Mouse (Mus musculus) layer of hippocampus, adult 18-20 months (tissue): ENCODE data around the gene Ece1. TPM values are rescaled to one million over a fixed set of nuclear protein-coding genes. Genes with fewer than 3 reads are reported as not detected.
"Not testable (repeated sequence)": the region's sequence is repeated elsewhere in the genome, so short reads cannot be mapped to it uniquely, and the experiment has no call there.

Experiments used
- DNase-seq, 2 experiments: peaks; one replicate each; pipeline ENCODE4 v3.0.0; 2022; ENCODE audit warnings: low spot score in 2 of 2
- long read RNA-seq: library from polyadenylated mRNA; stranded (forward); transcript quantifications from one replicate; pipeline ENCODE4 v2.0.0, GENCODE M21; 2021
- total RNA-seq, 2 experiments: library from RNA; stranded (reverse); gene quantifications; 2 replicates each; pipeline ENCODE4 v1.2.3; 2021

Gene Ece1
- 10 to 100 TPM; 48.8 to 53.8 TPM for total RNA-seq
- long read RNA-seq, full-length matches to known transcripts = 4 of 43 reads
- long read RNA-seq, partial matches to known transcripts = 14 of 43 reads
- long read RNA-seq, other reads (novel, unspliced or antisense) = 25 of 43 reads

DNA sequence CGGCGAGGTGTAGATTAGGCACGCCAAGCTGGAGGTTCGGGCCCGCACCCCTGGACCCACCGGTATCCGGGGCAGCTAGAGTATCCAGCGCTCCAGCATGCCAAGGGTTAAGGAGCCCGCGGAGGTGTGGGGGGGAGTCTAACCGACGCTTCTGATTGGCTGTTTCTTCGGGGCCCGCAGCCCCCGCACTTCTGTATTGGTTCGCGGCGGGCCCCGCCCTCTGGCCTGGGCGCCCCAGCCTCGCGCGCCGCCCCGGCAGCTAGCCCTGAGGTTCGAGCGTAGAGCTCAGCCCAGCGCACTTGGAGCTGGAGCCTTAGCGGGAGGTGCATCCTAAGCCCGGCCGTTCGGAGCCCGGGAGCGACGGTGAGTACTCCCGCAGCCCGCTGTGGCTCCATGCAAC lies at the start of gene Ece1:
Ece1 (plus strand) TSS at position 219 of the 400 bp plus-strand sequence.
- DNase-seq = peak; percentile 80 to 93

DNA sequence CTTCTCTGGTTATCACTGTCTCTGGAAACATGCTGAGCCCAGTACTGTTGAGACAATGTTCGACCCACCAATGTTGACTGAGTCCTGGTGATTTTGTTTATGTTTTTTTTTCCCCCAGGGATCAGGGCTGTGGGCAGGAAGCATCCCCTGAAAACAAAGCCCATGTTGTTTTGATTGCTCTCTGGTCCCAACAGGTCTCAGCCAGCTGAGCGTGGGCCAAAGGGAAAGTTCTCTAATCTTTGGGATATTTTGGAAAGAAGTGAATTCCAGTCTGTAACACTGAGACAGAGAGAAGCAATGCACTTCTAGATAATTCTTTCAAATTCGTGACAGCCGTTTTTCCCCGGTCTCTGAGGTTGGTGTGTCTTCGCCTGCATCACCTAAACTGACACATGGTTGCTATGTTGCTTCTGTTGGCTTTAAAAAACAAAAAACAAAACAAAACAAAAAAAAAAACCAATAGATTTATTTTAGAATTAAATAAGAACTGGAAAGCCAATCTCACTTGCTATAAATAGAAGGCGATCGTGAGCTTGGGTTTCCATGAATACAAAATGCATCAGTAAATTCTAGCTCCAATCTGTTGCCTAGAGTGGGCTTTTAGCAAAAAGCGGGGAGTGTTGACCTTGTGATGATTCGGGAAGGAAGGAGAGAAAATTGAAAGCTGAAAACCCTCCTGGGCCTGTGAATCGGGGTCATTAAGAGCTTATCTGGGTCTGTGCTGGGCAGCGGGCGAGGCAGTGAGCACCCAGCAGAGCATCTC lies 48.9 kb upstream of the Ece1 start:
- peak in 1 of 2 experiments; percentile 33 for DNase-seq

DNA sequence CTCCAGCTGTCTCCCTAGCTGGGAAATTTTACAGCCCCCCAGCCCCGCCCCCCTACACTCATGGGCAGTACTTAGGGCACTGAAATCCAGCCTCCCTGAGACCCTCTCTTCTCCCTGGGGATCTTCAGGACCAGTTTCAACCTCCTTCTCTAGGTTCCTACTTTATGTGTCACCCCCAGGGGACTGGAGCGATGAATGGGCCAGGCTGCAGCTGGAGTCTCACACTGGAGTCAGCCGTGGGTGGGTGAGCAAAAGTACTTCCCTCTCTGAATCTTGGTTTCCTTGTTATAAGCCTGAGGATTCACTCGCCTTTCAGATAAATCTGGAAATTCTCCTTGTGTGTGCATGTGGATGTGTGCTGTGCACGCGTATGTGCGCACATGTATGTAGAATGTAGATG lies 47.9 kb upstream of the Ece1 start:
- no peak for DNase-seq

DNA sequence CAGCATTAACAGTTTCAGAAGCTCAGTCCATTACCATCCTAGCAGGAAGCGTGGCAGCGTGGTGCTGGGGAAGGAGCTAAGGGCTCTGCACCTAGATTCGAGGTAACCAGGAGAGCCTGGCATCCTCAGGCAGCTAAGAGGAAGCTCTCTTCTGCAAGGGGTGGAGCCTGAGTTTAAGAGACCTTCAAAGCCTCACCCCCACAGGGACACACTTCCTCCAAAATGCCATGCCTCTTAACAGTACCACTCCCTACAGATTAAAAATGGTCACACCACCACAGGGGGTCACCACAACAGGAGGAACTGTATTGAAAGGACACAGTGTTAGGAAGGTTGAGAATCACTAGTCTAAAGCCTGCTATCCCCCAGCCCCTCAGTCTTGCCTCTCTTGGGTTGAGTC lies 46.6 kb upstream of the Ece1 start:
- DNase-seq = no peak

DNA sequence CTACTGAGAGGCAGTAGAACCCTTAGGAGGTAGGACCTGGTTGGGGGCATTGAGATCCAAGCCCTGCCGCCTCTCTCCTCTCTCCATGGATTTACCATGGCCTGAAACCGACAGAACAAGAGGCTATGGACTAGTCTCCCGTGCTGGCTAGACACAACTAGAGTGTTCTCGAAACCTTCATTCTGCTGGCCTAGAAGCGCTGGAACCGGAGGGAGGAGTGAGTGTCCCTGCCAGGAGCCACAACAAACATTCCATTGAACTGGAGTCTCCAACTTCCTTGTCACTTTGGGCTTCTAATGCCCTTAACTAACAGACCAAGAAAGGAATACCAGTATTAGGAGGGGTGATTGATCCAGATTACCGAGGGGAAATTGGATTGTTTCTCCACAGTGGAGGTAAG lies 45.8 kb upstream of the Ece1 start:
- DNase-seq = no peak

DNA sequence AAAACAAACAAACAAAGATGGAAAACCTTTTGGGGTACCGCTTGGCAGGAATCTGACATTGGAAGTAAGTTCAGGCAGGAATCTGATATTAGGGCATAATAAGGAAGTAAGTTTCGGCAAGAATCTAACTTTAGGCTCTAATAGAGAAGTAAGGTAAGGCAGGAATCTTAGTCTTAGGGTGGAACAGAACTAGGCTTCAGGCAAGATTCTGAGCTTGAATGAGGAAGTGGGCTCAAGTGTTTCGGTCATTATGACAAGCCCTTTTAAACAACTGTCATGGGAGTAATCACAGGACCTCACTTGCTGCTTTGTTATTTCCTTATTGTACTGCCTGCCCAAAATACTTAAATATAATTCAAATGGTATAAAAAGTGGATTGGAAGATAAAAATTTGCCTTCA lies 43.7 kb upstream of the Ece1 start:
- no peak for DNase-seq

DNA sequence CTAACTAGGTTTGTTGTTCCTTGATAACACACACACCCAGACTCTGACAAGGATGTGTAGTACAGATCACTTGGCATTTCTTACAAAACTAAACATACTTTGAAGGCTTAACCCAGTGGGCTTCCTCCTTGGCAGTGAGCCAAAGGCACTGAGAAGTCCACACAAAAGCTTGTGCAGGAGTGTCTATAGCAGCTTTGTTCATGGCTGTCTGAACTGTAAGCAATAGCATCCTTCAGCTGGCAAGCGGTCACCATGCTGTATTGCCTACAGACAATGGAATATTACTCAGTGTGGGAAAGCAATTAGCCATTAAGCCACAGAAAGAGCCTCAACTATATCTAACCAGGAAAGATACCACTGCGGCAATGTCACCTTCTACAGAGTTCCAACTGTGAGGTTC lies 42.5 kb upstream of the Ece1 start:
- no peak for DNase-seq

DNA sequence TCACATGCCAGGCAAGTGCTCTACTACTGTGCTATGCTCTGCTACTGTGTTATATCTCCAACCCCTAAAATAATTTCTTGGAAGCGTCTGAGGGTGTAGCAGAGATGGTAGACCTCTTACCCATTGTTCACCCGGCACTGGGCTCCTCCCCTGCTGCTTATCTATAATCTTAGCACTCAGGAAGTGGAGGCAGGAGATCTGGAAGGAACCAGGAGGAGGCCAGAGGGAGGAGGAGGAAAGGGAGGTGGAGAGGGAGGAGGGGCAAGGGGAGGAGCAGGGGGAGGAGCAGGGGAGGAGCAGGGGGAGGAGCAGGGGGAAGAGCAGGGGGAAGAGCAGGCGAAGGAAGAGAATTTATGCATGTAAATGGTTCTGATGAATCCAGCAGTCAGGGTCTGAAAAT lies 41.3 kb upstream of the Ece1 start:
- DNase-seq = no peak

DNA sequence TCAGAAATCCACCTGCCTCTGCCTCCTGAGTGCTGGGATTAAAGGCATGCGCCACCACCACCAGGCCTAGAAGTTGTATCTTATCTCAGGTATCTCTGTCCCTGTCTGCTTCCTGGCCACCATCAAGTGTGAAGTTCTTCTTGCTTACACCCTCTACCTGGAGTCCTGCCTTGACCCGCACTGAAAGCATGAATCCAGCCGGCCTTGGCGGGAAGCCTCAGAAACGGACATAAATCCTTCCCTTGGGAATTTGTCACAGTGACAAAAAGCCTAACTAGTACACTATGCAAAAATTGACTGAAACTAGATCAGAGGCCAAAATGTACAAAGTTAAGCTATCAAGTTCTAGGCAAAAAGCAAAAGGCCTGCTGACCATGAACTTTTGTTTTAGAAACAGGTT lies 39.5 kb upstream of the Ece1 start:
- no peak for DNase-seq

DNA sequence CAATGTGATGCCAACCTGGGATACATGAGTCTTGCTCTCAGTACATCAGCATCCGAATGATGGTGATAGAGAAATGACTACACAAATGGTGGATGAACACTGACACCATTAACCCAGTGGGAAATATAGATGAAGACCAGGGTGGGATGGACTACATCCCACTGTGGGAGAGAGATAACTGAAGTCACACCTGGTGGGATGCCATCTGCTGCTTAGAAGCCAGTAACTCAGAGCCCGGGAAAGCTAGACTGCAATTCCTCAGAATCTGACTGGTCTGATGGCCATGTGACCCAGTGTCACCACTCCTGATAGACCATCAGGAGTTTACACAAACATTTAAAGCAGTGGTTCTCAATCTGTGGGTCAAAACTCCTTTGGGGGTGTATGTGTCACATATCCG lies 38.5 kb upstream of the Ece1 start:
- DNase-seq = no peak

DNA sequence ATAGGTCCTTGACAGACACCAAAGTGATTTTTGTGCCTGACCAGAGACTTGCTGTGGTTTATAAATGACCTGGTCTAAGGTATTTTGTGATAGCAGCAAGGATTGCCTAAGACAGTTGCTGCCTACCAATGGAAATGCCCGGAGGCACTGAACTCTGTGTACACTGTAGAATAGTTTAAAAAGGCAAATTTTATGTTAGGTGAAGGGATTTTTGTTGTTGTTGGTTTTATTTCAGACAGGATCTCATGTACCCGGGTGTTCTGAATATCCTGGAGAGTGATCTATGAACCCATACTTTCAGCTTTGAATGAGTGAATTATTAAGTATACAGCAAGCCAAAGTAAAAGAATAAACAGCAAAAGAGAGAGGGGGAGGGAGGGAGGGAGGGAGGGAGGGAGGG lies 37.2 kb upstream of the Ece1 start:
- DNase-seq = no peak

DNA sequence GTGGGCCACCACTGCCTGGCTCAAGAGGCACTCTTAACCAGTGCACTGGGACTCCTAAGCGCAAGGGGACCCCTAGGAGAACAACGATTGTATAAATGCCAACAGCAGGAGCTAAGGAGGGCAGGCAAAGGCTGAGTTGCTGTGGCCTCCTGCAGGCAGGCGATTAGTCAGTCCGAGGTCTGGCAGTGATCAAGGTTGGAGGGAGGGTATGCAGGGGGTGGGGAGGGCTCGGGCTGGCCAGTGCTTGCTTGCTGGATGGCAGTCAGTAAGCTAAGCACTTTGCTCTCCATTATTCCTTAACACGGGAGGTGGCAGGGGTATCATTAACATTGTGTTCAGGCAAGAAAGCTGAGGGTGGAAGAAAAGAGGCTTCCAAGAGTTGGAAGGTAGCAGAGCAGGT lies 31.7 kb upstream of the Ece1 start:
- no peak for DNase-seq

DNA sequence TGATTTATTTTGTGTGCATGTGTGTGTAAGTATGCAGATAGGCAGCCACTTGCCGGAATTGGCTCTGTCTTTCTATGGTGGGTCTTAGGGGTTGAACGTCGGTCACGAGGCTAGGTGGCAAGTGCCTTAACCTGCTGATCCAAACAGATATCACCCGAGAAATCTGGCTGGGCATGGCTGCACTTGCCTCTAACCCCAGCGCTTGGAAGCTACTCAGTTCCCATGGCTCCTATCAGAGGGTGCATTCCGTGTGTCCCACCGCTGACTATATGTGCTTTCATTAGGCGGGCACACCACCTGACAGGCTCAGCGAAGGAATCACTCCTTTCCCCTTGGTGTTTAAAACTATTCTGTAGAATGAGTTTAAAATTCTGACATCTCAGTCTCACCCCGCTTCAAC lies 30.4 kb upstream of the Ece1 start:
- DNase-seq = no peak

DNA sequence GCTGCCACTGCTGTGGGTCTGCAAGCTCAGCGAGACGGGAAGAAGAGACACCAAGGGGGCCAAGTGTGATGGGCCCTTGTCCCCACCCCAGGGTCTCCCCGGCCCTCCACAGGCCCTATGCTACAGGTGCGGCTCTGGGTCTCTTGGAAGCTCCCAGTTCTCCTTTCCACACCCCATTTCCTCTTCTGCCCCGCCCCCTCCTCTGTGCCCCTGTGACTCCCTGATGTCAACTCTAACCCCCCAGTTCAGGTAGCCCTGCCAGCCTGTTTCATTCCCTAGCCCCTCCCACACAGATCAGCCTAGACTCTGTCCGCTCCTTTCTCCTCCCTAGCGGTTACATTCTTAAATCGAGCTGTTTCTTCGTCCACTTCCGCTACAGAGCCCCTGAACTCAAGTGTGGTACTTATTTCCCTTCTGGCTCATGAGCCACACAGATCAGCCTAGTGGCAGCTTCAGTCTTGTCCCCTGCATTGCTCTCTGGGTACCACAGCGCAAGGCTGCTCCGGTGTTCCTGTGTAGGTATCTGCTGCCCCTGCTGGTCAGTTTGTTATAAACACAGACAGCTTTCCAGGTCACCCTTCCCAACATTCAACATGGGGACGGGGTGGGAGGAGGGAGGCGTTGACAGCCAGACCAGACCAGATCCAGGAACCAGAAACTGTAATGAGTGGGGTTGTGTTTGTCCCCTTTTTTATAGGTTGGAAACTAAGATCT lies 26.3 kb upstream of the Ece1 start:
- peak; percentile 47 to 86 for DNase-seq

DNA sequence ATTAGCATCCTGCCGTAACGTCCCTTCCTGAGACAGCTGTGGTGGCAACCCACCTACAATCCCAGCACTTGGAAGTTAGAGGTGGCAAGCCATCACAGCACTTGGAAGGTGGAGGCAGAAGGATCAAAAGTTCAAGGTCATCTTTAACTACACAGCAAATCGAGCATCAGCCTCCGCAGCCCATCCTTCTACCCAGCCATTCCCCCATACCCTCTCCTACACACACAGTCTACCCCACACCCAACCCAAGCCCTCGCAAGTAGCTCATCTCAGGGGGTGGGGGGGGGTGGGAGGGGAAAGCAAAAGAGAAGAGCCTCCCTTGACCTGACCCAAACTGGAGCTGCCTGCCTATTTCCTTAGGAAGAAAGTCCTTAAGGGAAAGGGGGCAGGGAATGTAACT lies 25.3 kb upstream of the Ece1 start:
- no peak for DNase-seq

DNA sequence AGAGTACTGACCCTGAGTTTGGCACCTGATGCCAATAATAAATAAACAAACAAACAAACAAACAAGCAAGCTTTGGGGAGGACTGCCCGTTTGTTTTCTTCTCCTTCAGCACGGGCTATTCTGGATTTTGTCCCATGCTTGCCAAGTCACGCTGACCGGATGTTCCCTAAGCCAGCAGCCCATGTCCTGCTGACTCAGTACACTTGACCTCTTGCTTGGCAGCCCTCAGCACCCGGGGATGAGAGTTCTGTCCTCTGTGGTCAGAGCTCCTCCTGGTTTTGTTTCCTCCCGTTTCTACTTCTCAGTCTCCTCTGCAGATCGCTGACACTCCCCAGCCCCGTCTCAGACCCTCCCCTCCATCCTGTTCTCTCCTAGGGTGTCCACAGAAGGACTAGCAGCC lies 24.2 kb upstream of the Ece1 start:
- no peak for DNase-seq

DNA sequence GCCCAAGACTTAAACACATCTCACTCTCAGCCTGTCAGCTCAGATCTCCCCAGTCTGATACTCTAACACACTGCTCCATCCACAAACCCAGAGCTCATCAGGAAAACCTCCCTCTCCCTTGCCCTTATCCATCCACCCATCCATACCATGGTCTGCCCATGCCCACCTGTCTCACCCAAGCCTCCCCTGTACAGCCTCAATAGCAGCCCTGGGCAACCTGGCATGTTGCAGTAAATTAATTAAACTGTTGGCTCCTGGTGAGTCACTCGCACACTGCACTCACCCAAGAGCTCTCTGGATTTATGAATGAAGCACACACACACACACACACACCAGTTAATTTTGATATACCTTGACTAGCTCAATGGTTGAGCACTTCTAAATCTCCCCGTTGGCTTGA lies 23.2 kb upstream of the Ece1 start:
- no peak for DNase-seq

DNA sequence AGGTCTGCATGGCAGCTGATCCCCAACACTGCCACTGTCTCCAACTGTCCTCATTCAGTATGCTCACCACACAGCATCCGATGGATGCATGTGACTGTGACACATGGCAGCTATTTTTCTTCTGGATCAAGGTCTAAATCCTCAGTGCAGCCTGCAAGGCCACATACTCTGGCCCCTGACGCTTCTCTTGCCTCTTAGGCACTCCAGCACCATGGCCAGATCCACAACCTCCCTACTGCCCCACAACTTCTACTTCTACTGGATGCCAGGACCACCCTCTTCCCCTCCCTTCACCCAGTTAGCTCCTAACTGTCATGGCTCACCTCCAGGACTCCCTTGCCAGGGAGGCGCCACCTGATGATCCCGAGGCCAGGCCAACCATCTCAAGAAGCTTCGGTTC lies 22.6 kb upstream of the Ece1 start:
- DNase-seq = no peak

DNA sequence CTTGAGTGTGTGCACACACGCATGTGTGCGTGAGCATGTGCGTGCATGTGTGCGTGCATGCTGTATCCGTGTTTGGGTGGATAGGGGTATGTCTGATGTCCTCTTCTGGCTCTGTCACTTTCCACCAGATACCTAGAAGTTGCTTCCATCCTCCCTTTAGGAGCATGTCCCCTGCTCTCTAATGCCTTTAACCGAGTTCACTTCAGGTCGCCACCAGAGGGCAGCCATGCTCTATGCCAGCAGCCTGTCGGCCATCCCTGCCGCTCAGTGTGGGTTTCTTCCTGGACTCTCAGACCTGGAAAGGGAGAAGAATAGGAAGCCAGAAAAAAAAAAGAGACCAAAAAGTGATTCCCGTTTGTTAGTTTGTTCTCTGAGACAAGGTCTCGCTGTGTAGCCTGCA lies 17.4 kb upstream of the Ece1 start:
- peak; percentile 38 to 71 for DNase-seq

DNA sequence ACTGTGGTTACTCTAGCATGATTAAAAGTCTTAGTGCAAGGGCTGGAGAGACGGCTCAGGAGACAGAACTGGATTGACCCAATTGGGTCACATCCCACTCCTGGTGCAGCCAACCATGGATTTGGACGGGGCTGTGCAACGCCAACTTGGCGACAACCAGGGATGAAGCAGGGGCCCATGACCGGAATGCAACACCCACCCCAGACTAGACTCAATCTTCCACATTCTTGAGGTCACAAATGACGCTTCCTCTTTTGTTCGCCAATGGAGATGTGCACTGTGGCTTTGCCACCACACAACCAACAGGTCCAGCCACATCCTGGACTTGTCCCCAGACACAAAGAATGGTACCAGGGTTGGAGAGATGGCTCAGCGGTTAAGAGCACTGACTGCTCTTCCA lies 14.4 kb upstream of the Ece1 start:
- DNase-seq = not testable (repeated sequence)

DNA sequence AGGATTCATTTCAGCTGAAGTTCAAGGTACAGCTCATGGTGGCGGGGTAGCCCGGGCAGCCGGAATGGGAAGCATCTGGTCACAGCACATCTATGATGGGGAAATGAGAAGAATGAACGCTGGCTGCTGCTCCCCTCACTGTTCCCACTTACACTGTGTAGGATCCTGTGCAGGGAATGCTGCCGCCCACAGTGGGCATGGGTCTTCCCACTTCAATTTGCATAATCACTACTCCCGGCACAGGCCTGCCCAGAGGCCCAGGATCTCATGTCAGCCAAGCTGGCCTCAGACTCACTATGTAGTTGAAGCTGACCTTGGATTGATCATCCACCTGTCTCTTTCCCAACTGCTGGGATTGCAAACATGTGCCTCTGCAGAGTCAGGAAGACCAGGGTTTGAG lies 11.9 kb upstream of the Ece1 start:
- DNase-seq = no peak

DNA sequence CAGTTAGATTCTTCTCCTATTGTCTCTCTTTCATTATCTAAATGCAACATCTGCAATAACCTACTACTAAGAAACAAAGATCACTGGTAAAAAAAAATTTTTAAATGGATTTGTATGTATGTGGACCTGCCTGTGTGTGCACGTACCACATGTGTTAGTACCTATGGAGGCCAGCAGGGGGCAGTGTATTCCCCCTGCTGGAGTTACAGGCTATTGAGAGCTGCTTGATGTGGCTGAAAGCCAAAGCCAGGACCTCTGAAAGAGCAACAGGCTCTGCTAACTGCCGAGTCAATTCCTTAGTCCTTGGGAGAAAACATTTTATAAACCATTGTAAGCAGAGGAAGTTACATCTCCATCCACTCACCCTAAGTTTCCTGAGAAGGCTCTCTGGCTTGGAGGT lies 10.6 kb upstream of the Ece1 start:
- peak in 1 of 2 experiments; percentile 51 for DNase-seq

DNA sequence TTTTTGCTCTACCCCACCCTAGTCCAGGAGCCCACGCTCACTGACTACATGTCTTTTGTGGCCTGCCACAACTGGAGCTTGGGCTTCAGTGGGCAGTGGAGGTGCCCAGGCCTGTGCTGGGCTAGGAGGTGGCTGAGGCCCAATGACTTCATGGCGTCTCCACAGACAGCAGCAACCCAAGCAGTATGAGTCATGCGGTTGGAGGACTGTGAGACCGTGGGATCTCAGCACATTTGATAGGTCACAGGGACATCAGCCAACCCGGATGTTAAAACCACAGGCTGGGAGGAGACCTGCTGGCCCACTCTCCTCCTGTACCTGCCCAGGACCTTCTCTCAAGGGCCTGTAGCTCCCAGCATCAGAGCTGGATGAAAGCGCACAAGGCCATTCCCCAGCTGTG lies 8.2 kb upstream of the Ece1 start:
- no peak for DNase-seq
